Mouse (Mus musculus) spleen, adult 2 months (tissue): ENCODE data around the gene Hoxa4.

Experiments used
- CTCF ChIP-seq: fragments of 200-500 bp; IDR thresholded peaks from 2 replicates; pipeline ENCODE4 v1.5.1; 2011; ENCODE audit warnings: mild to moderate bottlenecking, inconsistent platforms; ENCODE audit not compliant: insufficient read depth, insufficient read length, insufficient replicate concordance; ENCODE audit errors: extremely low read depth
- POLR2A ChIP-seq: fragments of 200-500 bp; IDR thresholded peaks from 2 replicates; pipeline ENCODE4 v1.6.1; 2011; ENCODE audit warnings: low read depth, low read length, inconsistent platforms

GRCm38 (mm10) chr6:52206882-52207683 is 15.5 kb upstream of the Hoxa4 start:
- TF ChIP-seq CTCF, result no peak
- TF ChIP-seq POLR2A, result no peak
